Mouse (Mus musculus) thymus, postnatal 4 days (tissue): ENCODE measurements around the gene Lenep.

ENCODE experiments used
- DNase-seq: peaks from one replicate; pipeline ENCODE4 v3.0.0; 2021

The Lenep gene

DNA sequence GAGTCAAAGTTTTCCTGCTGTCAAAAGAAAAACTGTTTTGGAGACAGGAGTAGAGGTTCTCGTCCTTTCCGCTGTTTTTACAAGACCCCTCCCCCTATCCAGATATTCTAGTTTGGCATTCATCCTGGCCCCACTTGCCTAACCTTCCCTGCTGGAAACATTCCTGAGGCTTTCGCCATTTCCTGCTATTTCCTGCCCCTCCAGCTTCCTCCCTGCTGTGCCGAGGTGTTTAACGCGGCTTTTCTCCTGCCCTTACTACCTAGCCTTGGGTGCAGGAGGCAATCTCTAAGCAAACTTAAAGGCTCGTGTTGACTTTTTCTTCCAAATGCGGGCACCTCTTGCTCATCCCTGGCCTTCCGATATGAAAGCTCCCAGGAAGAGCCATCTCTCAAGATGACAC, 17.0 kb upstream of the Lenep start:
- DNase-seq, result no peak

DNA sequence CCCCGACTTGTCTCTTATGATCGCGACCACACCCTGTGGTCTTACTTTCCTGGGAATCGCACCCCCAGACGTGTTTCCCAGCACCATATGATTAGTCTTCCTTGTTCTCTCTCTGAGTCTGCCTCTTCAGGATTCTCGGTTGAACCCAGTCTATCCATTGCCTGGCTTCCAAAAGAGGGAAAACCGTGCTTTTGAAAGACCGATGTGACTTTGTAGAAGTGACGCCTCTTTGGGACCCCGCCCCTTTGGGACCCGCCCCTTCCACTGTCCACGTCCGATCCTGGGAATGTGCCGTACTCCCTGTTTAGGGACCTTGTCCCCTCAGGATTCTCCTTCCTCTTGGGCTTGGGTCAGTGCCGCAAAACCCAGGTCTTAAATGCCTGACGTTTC, 16.3 kb upstream of the Lenep start:
- DNase-seq, result peak; percentile 59

DNA sequence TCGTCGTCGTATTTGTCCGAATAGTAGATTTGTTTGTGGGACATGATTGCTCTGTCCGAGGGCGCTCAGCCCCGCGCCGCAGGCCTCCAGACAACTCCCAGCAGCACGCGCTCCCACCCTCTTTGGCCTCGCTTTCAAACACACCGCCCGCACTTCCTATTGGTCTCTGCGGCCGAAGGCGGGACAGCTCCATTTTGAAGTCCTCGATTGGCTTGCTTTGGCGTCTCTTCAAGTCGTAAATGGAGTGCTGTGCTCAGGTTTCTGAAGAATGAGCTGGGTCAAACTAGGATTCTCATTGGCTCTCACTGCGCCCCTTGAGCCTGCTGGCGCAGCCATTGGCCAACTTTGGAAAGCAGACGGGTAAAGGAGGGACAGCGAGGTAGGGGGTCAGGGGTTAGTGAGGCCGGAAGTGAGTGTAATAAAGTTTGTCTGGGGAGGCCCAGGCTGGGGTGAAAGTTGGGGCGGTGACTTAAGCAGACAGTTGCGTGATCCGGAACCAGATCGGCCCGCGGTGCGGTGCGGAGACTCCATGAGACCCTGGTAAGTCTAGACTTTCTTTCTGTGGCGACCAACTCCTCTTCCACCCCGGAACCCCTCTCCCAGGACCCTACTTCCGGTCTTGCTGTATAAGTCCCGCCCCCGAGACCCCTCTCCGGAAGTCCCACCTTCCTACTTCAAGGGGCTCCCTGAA, 15.7 kb upstream of the Lenep start, which contains the start of the genes Cks1b and Shc1:
Gene Cks1b, minus strand, starts transcription at position 214 of the 691 bp plus-strand sequence.
Gene Shc1, plus strand, starts transcription at position 274 of the 691 bp plus-strand sequence.
- peak; percentile 89 for DNase-seq

DNA sequence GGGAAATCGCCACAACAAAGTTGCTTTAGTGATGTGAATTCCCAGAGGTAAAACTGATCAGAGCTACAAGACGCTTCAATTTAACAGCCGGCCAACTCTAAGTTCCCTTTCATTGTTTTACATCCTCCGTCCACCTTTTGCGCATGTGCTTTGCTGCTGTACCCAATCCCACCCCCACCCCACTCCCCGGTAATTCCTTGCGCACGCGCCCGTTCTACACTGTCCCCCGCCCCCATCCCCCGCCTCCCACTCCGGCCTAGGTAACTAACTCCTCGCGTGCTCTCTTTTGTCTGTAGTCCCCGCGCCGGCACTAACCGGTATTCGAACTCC, 15.2 kb upstream of the Lenep start:
- DNase-seq, result no peak

DNA sequence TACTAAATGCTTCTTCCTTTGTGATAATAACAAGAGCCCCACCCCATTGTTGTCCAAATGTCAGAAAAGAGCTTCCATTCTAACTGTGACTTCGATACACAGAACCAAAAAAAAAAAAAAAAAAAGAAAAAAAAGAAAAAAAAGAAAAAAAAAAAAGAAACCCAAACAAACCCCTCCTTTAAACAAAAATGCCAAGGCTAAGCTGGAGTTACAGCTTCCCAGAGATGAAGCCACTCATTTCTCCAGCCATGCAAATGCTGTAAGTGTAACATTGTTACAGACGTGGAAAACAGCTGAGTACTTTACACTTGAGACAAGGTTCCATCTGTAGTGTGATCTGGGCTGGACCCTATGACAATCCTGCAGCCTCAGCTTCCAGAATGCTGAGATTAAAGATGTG, 14.5 kb upstream of the Lenep start:
- DNase-seq, result no peak

DNA sequence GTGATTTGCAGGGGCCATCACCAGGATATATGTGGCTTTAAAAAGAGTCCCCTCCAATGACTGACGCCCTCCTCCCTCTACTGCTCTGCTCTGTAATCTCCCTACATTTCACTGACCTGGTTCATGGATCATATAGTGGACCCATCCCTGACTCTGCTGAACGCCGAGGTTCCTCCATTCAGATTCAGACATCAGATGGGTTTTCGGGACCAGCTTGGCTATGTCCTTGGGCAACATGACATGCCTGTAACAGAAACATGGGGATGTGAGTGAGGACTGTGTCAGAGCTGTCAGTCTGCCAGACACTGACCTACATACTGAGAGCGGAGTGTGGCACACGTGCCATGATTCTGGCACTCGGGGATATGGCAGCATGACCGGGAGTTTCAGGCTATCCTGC, 13.6 kb upstream of the Lenep start:
- no peak for DNase-seq

DNA sequence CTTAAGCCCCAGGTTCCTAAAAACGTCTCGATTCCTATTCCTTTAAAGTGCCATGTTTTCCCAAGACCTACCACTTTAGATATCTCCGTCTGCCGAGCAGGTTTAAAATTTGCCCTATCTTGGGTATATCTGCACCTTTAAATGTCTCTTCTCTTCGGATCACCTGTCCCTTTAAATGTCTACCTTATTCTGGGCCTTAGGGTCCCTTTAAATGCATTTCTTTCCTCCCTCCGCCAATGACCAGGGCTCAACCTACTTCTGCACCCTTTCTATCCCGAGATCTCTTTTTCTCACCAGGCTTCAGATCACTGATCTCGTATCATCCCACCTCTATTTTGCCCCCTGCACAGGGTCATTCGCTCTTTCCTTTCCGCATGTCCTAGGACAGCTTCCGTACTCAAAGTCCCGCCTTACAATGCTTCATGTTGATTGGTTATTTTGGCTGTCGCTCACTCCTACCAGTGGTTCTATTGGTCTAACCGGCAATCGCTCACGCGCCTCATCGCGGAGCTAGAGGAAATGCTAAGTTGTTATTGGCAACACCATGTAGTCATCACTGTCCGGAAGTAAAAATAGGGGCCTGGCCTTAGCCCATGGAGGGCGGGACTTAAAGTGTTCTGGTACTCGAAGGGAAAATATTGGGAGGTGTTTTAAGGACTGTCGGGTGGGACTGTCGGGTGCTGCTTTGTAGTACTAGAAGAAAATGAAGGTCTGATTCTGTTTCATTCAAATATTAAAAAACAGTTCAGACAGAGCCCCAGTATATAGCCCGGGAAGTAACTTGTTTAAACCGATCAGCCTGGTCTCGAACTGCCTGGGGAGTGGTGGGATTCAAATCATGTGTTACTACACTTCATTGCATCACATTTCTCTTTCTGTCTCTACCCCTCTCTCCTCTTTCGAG, 9.1 kb upstream of the Lenep start, which contains the start of gene Flad1:
Gene Flad1, minus strand, starts transcription at position 381 of the 904 bp plus-strand sequence.
- peak; percentile 94 for DNase-seq

DNA sequence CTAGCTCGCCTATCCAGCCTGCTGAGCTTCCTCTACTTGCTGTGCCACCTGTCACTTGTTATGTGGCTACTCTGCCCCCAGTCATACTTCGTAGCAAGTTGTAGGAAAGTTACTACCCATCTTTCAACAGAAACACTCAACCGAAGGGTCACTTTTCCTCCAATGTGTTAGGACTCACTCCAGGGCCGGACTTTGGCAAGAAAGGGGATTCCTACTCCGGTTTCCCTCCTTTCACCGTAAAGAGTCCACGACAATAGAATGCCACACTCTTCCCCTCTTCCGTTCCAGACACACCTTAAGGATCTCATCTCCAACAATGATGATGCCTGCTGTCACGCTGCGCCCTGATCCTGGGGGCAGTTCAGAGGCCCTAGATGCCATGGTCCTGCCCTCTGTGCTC, 8.3 kb upstream of the Lenep start:
- no peak for DNase-seq

DNA sequence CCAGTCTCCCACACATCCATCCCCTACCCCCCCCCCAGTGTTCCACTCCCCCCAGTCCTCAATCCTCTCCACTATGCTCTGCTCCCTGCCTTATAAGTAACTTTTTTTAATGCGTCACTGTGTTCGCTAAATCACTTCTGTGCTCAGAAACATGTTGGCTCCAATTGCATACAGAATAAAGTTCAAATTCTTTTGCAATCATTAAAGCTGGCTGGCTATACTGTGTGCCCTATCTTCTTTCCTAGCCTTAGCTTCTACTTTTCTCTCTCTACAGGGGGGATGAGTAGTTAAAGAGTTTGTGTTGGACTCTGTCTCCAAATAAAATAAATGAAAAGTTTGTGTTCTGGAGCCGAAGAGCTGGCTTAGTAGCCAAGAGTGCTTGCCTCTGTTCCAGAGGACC, 7.1 kb upstream of the Lenep start:
- DNase-seq, result no peak

DNA sequence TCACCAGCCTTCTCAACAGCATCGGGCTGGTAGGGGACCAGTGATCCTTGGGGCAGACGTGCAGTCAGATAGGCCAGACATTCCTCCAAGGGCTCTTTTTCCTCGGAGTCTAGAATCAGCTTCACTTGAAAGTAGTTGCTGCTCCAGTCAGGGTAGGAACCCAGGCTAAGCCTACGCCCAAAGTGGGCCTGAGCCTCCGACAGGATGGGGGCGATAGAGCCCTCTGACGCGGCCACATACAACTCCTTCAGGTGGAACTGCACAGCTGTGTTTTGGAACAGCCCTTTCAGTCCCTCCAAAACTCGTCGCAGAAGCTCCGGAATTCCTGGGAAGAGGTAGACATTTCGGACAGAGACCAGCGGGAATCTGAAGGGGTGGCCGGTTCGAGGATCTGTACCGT, 5.9 kb upstream of the Lenep start:
- DNase-seq, result no peak

DNA sequence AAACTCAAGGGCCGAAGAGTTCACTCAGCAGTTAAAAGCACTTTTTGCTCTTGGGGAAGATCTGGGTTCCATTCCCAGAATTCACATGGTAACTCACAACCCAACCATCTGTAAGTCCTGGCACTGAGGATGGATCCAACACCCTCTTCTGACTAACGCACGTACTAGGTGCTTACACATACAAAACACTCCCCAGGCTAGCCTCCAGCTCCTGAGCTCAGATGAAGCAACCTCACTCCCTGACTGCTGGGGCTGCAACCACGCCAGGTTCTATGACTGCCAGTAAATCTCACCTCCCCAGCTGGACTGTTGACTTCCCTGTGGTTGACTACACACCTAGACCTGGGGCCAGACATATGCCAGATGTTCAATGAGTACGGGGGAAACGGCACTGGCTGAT, 4.3 kb upstream of the Lenep start:
- no peak for DNase-seq

DNA sequence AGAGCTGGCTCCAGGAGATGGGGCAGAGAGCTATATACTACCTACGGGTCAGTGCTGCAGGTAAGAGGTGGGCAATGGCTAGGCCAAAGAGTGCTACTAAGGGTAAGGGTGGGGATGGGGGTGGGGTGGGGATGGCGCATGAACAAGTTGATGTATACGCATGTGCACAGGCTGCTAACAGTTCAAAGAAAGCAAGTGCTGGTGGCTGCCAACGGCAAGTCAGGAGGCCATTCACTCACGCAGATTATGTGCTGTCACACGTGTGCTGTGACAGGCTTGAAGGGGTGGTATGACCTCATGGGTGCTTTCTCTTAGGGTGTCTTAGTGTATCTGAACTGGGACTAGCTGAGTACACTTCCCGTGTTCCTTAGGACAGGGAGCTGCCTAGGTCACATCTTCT, 1.3 kb downstream of the Lenep start:
- no peak for DNase-seq

DNA sequence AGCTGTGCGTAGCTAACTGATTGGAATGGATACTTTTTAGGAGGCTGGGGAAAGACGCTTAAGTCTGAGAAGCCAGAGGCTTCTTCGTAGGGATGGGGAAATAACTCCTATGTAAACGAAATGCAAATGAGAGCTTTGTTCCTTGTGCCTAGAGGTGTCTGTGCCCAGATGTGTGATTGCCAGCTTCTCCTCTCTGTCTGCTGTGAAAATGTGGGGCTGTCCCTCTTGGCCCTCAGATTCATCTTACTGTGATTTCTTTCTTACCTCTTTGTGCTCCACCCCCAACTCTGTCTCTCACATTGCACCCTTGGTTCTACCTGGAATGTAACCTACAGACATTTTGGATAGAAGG, 6.0 kb downstream of the Lenep start:
- no peak for DNase-seq

DNA sequence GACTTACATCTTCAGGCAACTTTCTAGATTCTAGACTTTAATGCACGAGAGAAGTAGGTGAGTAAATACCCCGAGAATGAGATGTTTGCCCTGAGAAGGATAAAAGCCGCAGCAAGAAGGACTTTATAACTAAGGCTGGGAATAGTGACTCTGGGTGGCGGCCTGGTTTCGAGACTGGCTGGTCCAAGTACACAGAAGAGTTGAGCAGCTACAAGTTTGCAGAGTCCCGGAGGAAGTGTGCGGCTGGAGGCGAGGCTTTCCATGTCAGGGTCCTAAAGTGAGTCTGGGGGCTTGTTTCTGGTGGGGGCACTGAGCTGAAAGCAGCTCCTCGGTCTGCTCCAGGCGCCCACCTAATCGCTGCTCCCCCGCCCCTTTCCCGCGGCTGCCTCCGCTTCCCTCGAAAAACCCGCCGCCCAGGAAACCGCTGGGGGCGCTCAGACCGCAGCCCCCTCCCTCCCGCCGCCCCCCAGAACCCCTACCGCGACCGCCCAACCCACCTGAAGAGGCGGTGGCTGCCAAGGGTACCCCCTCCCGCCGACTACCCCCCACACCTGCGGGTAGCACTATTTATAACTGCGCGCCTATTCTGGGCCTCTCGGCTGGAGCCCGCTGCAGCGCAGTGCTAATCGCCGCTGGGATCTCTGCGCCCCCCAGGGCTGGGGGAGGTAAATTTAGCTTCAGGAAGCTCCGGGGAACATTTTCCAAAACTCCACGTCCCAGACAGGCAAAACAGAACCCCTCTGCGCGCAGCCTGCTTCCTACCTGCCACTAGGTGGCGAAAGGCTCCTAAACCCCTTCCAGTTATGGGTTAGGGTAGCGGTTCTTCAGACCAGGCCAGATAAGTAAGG, 6.6 kb downstream of the Lenep start:
- peak; percentile 79 for DNase-seq

DNA sequence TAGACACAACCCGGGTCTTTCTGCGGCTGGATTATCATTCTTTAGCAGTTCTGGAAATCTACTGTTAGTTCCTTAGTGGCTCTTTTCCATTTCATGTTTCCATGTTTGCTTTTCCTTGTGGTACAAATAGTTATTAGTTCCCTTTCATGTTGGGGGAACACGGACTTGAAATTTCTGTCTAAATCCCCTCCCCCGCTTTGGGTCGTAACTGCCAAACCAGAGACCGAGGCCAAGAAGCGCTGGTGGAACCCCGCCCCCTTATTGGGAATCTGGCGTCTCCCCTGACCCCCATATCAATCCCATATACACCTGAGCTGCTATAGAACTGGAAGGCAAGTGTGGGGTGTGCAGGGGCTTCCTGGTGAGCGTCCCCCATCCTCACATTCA, 7.2 kb downstream of the Lenep start:
- DNase-seq, result no peak

DNA sequence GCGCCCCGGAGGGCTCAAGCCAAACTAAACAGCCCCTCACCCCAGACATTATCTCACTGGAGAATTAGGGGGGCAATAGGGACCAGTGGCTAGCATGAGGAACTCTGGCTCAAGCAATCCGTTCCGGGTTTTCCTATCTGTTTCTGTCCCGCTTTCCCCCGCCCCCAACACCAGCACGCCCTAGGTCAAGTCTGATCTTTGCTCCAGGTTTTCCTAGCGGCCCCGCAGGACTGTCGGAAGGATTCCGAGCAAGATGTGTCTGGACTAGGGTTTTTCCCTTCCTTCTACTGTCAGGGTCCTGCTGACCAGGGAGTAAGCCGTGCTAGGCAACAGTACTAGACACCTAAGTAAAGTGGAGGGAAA, 7.7 kb downstream of the Lenep start:
- peak; percentile 41 for DNase-seq

DNA sequence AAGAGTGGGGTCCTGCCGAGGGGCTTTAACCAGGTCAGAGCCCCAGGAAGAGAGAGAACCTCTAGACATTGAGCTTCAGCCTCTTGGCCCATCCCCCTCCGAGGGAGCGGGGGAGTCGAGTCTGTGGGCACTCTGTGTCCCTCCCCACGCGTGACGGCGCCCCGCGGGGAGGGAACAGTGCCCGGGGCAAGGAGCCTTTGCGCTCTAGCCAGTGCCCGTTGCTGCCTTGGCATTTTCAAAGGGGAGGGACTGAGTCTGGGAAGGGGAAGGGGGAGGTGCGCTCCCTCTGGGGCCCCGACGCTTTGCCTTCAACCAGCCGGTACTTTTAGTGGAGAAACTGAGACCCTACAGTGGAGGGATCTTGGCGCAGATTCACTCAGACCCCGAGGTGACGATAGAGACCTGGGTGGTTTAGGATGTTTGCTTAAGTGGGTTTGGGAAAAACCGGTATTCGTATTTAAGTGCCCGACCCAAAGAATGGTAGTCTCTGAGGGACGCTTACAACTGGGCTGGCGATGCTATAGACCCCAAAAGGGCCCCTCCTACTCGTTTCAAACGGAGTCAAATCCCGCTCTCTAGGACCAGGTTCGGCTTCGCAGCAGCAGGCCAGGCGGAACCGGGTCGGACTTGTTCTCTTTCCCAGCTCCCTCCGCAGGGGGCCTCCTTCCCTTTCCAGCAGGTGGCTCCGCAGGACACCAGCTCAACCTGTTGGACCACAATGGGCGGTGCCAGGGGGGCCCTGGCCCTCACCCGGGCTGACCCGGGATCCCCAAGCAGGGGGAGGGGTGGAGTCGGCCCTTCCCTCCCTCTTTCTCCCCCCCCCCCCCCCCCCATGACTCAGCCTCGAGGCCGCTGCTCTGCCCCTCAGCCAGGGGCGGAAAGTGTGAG, 8.3 kb downstream of the Lenep start, which contains the start of gene Zbtb7b:
Gene Zbtb7b, minus strand, starts transcription at position 771 of the 888 bp plus-strand sequence.
- peak; percentile 52 for DNase-seq

DNA sequence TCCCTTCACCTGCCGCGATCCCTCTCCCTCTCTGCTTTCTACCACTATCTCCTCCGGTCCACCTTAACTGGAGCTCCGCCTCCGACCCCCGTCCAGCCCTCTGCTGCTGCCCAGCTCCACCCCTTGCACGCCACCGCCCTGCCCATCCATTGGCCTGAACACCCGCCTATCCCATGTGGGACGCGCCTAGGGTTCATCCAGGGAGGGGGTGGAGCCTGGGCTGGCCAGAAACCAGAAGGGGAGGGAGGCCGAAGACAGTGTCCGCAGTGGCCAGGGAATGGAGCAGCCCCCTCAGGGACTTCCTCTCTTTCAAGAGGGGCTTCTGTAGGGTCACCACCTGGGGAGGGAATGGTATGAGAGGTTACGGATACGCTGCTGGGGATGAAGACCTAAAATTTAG, 9.0 kb downstream of the Lenep start:
- DNase-seq, result peak; percentile 74

DNA sequence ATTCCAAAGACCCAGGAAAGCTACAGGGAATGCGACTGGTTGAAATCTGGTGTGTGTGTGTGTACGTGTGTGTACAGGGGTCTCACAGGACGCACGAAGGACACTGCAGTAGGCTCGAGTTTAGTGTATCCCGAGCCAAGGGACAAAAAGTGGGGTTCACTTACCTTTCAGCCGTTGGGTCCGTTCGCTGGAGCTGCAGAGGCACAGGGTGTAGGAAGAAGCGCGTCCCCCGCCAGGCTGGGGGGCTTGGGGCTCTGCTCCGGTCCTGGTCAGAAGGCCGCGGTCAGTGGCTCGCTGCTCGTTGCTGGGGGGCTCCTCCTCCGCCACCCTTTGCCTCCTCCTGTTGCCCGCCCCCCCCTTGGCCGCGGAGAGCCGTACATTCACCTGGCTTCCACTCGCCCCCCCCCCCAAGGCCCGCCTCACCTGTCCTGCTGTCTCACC, 9.7 kb downstream of the Lenep start:
- DNase-seq, result peak; percentile 44

DNA sequence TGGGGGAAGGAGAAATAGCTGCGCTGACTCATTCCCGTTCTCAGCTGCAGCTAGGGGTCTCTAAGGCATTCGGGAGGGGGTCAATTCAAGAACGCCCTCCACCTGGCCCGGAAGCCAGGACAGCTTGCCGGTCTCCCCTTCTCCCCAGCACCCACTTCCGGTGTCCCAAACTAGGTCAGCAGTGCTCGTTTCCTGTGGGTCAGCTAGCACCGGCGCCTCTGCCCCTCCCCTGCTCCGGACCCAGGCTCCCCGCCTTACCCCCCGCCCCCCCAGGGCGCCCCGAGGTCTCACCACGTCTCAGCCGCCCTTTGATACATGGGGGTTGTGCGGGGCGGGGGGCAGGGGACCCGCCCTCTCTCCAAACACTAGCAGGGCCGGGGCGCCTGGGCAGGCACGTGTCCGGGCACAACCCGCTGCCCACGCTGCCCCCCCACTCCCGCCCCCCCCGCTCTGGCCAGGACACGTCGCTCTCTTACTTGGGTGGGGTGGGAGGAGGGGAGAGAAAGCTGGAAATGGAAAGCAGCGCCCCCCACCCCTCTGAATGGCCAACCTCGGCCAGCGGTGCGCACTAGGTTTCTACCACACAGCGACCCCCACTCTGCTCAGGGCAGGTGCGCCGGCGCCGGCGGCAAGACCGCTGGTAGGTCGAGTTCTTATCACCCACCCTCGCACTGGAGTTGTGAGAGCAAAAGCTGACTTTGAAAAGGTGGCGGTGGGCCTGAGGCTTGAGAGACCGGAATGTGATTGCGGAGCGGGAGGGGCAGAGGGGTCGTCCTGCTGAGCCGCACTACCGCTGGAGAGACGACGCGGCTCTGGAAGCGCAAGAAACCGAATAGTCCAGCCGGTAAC, 10.7 kb downstream of the Lenep start:
- DNase-seq, result peak; percentile 53
